Comparison of ENCODE assay signal across 14 mouse cellular contexts in the genomic region with DNA sequence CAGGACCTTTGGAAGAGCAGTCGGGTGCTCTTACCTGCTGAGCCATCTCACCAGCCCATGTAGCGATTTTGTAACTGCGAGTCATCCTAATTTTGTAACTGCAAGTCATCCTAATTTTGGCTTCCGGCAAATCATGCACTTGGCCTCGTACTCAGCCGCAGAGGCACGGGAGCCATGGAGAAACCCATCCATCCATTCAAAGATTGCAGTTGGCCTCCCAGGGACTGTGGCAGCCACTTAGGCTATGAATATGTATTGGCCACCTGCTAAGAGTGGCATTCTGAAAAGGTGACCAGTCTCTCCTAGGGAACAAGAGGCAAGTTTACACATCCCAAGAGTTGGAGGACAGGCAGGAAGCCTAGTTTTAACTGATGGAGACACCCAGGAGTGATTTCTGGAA. TPM values are rescaled to one million over a fixed set of nuclear protein-coding genes. Genes with fewer than 3 reads are reported as not detected.
A peak's percentile ranks its signal among the peaks of the same experiment; 100 is the strongest.
DNase-seq lines count a peak whose midpoint lies in the region; ATAC-seq and TF ChIP-seq lines count a peak whose summit lies in the region.
"Had no signal": no experiment of that assay in that cellular context is flagged by ENCODE, and none has a peak within 500 bp of the region (broad histone marks: within the 10 kb centered on the region; RNA-seq: fewer than 3 reads in every experiment).

No protein-coding gene starts in this region.

- no peaks in the 10 kb centered on the region for H3K9me3 ChIP-seq in kidney, embryonic 14.5 days (ENCODE audit: control insufficient read depth, low read length)
- H3K9me3 ChIP-seq in intestine, postnatal 0 days (ENCODE audit: control insufficient read depth), result no peaks in the 10 kb centered on the region
- H3K9me3 ChIP-seq in forebrain, embryonic 10.5 days, result no peaks in the 10 kb centered on the region
- H3K9me3 ChIP-seq: G1E; lung, embryonic 15.5 days had no signal

- H3K79me2 ChIP-seq in C2C12 (ENCODE audit: control insufficient read depth, insufficient read depth), result no peaks in the 10 kb centered on the region

- TF ChIP-seq CTCF in C2C12 (IDR thresholded peaks at IDR 0.05; ENCODE audit: control insufficient read depth, insufficient read depth, insufficient read length), result no peak
- TF ChIP-seq CTCF in intestine, postnatal 0 days (IDR thresholded peaks at IDR 0.05; ENCODE audit: low read depth), result no peak

- no peak overlapping the region for H3K27ac ChIP-seq in kidney, embryonic 14.5 days (ENCODE audit: low read depth, low read length)
- no peak overlapping the region for H3K27ac ChIP-seq in intestine, postnatal 0 days (ENCODE audit: low read depth, low read length)
- no peak overlapping the region for H3K27ac ChIP-seq in forebrain, embryonic 10.5 days
- H3K27ac ChIP-seq: lung, embryonic 15.5 days had no signal

- no peak overlapping the region for H3ac ChIP-seq in C2C12 (ENCODE audit: control insufficient read depth, insufficient read length, low read depth)

- no peak overlapping the region for H3K9ac ChIP-seq in kidney, embryonic 14.5 days (ENCODE audit: low read depth, low read length)
- no peak overlapping the region for H3K9ac ChIP-seq in intestine, postnatal 0 days (ENCODE audit: low read depth, low read length)
- H3K9ac ChIP-seq: forebrain, postnatal 0 days; lung, embryonic 15.5 days had no signal

- ATAC-seq in kidney, embryonic 14.5 days (ENCODE audit: low FRiP score, low TSS enrichment), result no peak
- no peak for ATAC-seq in intestine, postnatal 0 days
- ATAC-seq: forebrain, postnatal 0 days; inflammation-experienced regulatory T-cells, adult 6 months had no signal

- no peak overlapping the region for H3K4me3 ChIP-seq in kidney, embryonic 14.5 days (ENCODE audit: low read length)
- no peak overlapping the region for H3K4me3 ChIP-seq in C2C12 (ENCODE audit: insufficient read depth, poor library complexity, severe bottlenecking)
- H3K4me3 ChIP-seq in intestine, postnatal 0 days (ENCODE audit: low read depth, low read length), result no peak overlapping the region
- no peak overlapping the region for H3K4me3 ChIP-seq in forebrain, embryonic 10.5 days
- H3K4me3 ChIP-seq: lung, embryonic 15.5 days had no signal

- H3K4me2 ChIP-seq in kidney, embryonic 14.5 days (replicated peaks; ENCODE audit: low read depth, low read length), result no peak overlapping the region
- no peak overlapping the region for H3K4me2 ChIP-seq in intestine, postnatal 0 days (replicated peaks; ENCODE audit: low read depth)
- H3K4me2 ChIP-seq: lung, embryonic 15.5 days had no signal

- H3K27me3 ChIP-seq in kidney, embryonic 14.5 days (ENCODE audit: control insufficient read depth, insufficient read depth, low read length), result no peaks in the 10 kb centered on the region
- H3K27me3 ChIP-seq in C2C12 (ENCODE audit: control insufficient read depth, insufficient read depth, insufficient read length), result no peaks in the 10 kb centered on the region
- no peaks in the 10 kb centered on the region for H3K27me3 ChIP-seq in intestine, postnatal 0 days (replicated peaks; ENCODE audit: control insufficient read depth, insufficient read depth, low read length)
- no peaks in the 10 kb centered on the region for H3K27me3 ChIP-seq in forebrain, embryonic 10.5 days (ENCODE audit: poor library complexity, severe bottlenecking)
- H3K27me3 ChIP-seq: lung, embryonic 15.5 days had no signal

- WGBS in kidney, embryonic 14.5 days, result 87% methylated on average over 7 of the region's 7 CpGs
- whole genome bisulfite sequencing in intestine, postnatal 0 days, result 92% methylated on average over 7 of the region's 7 CpGs
- 84% methylated on average over 7 of the region's 7 CpGs for WGBS in forebrain, embryonic 10.5 days

- H3K4me1 ChIP-seq in kidney, embryonic 14.5 days (ENCODE audit: control insufficient read depth, insufficient read depth, low read length), result 0 out of 2 replicates have a peak, but pooled peaks cover 3% of the 10 kb centered on the region
- H3K4me1 ChIP-seq in intestine, postnatal 0 days (replicated peaks; ENCODE audit: control insufficient read depth, insufficient read depth, low read length), result no peaks in the 10 kb centered on the region
- peaks cover 22% of the 10 kb centered on the region for H3K4me1 ChIP-seq in forebrain, embryonic 10.5 days

- no peaks in the 10 kb centered on the region for H3K36me3 ChIP-seq in kidney, embryonic 14.5 days (ENCODE audit: control insufficient read depth, insufficient read depth, low read length)
- H3K36me3 ChIP-seq in C2C12 (ENCODE audit: control insufficient read depth, insufficient read depth), result no peaks in the 10 kb centered on the region
- no peaks in the 10 kb centered on the region for H3K36me3 ChIP-seq in intestine, postnatal 0 days (ENCODE audit: control insufficient read depth, insufficient read depth)
- H3K36me3 ChIP-seq in forebrain, embryonic 10.5 days (replicated peaks), result no peaks in the 10 kb centered on the region
- H3K36me3 ChIP-seq: G1E; lung, embryonic 15.5 days had no signal

- H3K79me3 ChIP-seq in C2C12 (ENCODE audit: low read depth), result no peaks in the 10 kb centered on the region

- DNase-seq in kidney, adult 18-20 months, result peak; percentile 29
- peak; percentile 48 for DNase-seq in MN1 (ENCODE audit: low spot score)
- peak; percentile 37 for DNase-seq in kidney, postnatal 14 days
- DNase-seq in forebrain, embryonic 10.5 days (ENCODE audit: extremely low spot score, low spot score), result no peak
- DNase-seq: cerebellum, adult 9-10 months; forebrain, postnatal 0 days; right cerebral cortex, postnatal 14 days; thymus, adult 18-20 months had no signal

TF ChIP-seq in C2C12, 6 proteins besides CTCF, POLR2A, EP300 and RAD21:
- TF ChIP-seq USF1 (IDR thresholded peaks at IDR 0.05; ENCODE audit: low read depth) (no peak), MAX (IDR thresholded peaks at IDR 0.05) (no peak), MYOD1 (IDR thresholded peaks at IDR 0.05; ENCODE audit: control insufficient read depth, insufficient read length, low read depth) (no peak), CEBPB (IDR thresholded peaks at IDR 0.05; ENCODE audit: low read depth) (peak; percentile 11), FOSL1 (IDR thresholded peaks at IDR 0.05; ENCODE audit: insufficient read depth, low read length, poor library complexity, severe bottlenecking) (no peak), MYOG (IDR thresholded peaks at IDR 0.05; ENCODE audit: control insufficient read depth, extremely low read depth, insufficient read length) (no peak)

RNA-seq across cellular contexts. Expression of a gene that starts 13.5 kb away (rescaled TPM):
- 28.1 and 29.5 TPM in 2 replicates for polyA plus RNA-seq in kidney, embryonic 14.5 days (2014; fragmentation: Nextera tagmentation; extraction: Ambion mirVana)
- 41.0 TPM for polyA plus RNA-seq in C2C12 (2012; fragmentation: generic; extraction: Trizol)
- polyA plus RNA-seq in intestine, postnatal 0 days (2015; fragmentation: Nextera tagmentation; extraction: Ambion mirVana), result 21.6 and 25.1 TPM in 2 replicates
- 16.9 and 18.7 TPM in 2 replicates for polyA plus RNA-seq in forebrain, embryonic 10.5 days (2016; fragmentation: Nextera tagmentation; extraction: Ambion mirVana)

RNA-seq across cellular contexts. Expression of a gene that starts 31.5 kb away (rescaled TPM):
- 0.57 and 0.60 TPM in 2 replicates for polyA plus RNA-seq in kidney, embryonic 14.5 days (2014; fragmentation: Nextera tagmentation; extraction: Ambion mirVana)
- polyA plus RNA-seq in C2C12 (2012; fragmentation: generic; extraction: Trizol), result 0.04 TPM
- polyA plus RNA-seq in intestine, postnatal 0 days (2015; fragmentation: Nextera tagmentation; extraction: Ambion mirVana), result 0.87 and 0.95 TPM in 2 replicates
- polyA plus RNA-seq in forebrain, embryonic 10.5 days (2016; fragmentation: Nextera tagmentation; extraction: Ambion mirVana), result 0.97 and 1.0 TPM in 2 replicates

RNA-seq across cellular contexts. Expression of a gene that starts 45.0 kb away (rescaled TPM):
- 654 and 761 TPM in 2 replicates for polyA plus RNA-seq in kidney, embryonic 14.5 days (2014; fragmentation: Nextera tagmentation; extraction: Ambion mirVana)
- polyA plus RNA-seq in C2C12 (2012; fragmentation: generic; extraction: Trizol), result 153 TPM
- 343 and 346 TPM in 2 replicates for polyA plus RNA-seq in intestine, postnatal 0 days (2015; fragmentation: Nextera tagmentation; extraction: Ambion mirVana)
- polyA plus RNA-seq in forebrain, embryonic 10.5 days (2016; fragmentation: Nextera tagmentation; extraction: Ambion mirVana), result 844 and 848 TPM in 2 replicates

RNA-seq across cellular contexts. Expression of a gene that starts 57.4 kb away (rescaled TPM):
- 86.4 and 94.4 TPM in 2 replicates for polyA plus RNA-seq in kidney, embryonic 14.5 days (2014; fragmentation: Nextera tagmentation; extraction: Ambion mirVana)
- polyA plus RNA-seq in C2C12 (2012; fragmentation: generic; extraction: Trizol), result 90.7 TPM
- polyA plus RNA-seq in intestine, postnatal 0 days (2015; fragmentation: Nextera tagmentation; extraction: Ambion mirVana), result 37.2 and 39.6 TPM in 2 replicates
- polyA plus RNA-seq in forebrain, embryonic 10.5 days (2016; fragmentation: Nextera tagmentation; extraction: Ambion mirVana), result 99.5 and 107 TPM in 2 replicates
